10 mouse cellular contexts compared by ENCODE assay signal in genomic region chr1:93223972-93224371, GRCm38 (mm10). TPM values are rescaled to one million over a fixed set of nuclear protein-coding genes. Genes with fewer than 3 reads are reported as not detected.
DNase-seq lines count a peak whose midpoint lies in the region; ATAC-seq and TF ChIP-seq lines count a peak whose summit lies in the region.
"Had no signal": no experiment of that assay in that cellular context is flagged by ENCODE, and none has a peak within 500 bp of the region (broad histone marks: within the 10 kb centered on the region; RNA-seq: fewer than 3 reads in every experiment).

No protein-coding gene starts in this region.

- ATAC-seq in hematopoietic stem cell, adult 5-6 weeks (replicated peaks in 1 of 2; ENCODE audit: insufficient read depth in 1 of 2, low FRiP score in 2 of 2, low TSS enrichment in 1 of 2, low read depth in 1 of 2, poor library complexity in 2 of 2, severe bottlenecking in 2 of 2): peak; percentile 72 to 80
- peak; percentile 35; the same call in 1 of the 2 replicates for ATAC-seq in lung, embryonic 14.5 days (ENCODE audit: insufficient read depth)
- ATAC-seq in stomach, embryonic 14.5 days (ENCODE audit: insufficient number of reproducible peaks, insufficient read depth, low FRiP score, low read depth): peak; percentile 48

- no peak overlapping the region for H3K4me2 ChIP-seq in lung, embryonic 14.5 days
- no peak overlapping the region for H3K4me2 ChIP-seq in stomach, embryonic 14.5 days (replicated peaks; ENCODE audit: low read depth, low read length)
- H3K4me2 ChIP-seq: stomach, embryonic 15.5 days had no signal

- H3K9ac ChIP-seq in lung, embryonic 14.5 days: no peak overlapping the region
- no peak overlapping the region for H3K9ac ChIP-seq in stomach, embryonic 14.5 days (replicated peaks; ENCODE audit: low read depth, low read length)
- H3K9ac ChIP-seq: stomach, embryonic 15.5 days had no signal

- no peaks in the 10 kb centered on the region for H3K27me3 ChIP-seq in lung, embryonic 14.5 days (ENCODE audit: insufficient read depth, low read length)
- H3K27me3 ChIP-seq in stomach, embryonic 14.5 days (ENCODE audit: control insufficient read depth, insufficient read depth, low read length): no peaks in the 10 kb centered on the region

- no peaks in the 10 kb centered on the region for H3K9me3 ChIP-seq in lung, embryonic 14.5 days (ENCODE audit: low read depth, low read length)
- H3K9me3 ChIP-seq in stomach, embryonic 14.5 days (ENCODE audit: control insufficient read depth, low read depth, low read length): no peaks in the 10 kb centered on the region
- H3K9me3 ChIP-seq: stomach, embryonic 15.5 days had no signal

- H3K36me3 ChIP-seq in lung, embryonic 14.5 days (ENCODE audit: insufficient read depth): no peaks in the 10 kb centered on the region
- no peaks in the 10 kb centered on the region for H3K36me3 ChIP-seq in stomach, embryonic 14.5 days (ENCODE audit: control insufficient read depth, insufficient read depth, low read length)
- H3K36me3 ChIP-seq: stomach, embryonic 15.5 days had no signal

- H3K27ac ChIP-seq in lung, embryonic 14.5 days (ENCODE audit: low read depth): no peak overlapping the region
- H3K27ac ChIP-seq in stomach, embryonic 14.5 days (ENCODE audit: low read length): no peak overlapping the region
- H3K27ac ChIP-seq: stomach, embryonic 15.5 days had no signal

- no peak overlapping the region for H3K4me3 ChIP-seq in lung, embryonic 14.5 days (ENCODE audit: low read depth, low read length)
- no peak overlapping the region for H3K4me3 ChIP-seq in stomach, embryonic 14.5 days (ENCODE audit: low read depth, low read length)
- H3K4me3 ChIP-seq: stomach, embryonic 15.5 days had no signal

- TF ChIP-seq CTCF in lung, embryonic 14.5 days (IDR thresholded peaks at IDR 0.05; ENCODE audit: low read depth): peak; percentile 81

- WGBS in lung, embryonic 14.5 days: 18% methylated on average over 18 of the region's 18 CpGs
- 17% methylated on average over 18 of the region's 18 CpGs for WGBS in stomach, embryonic 14.5 days

- H3K4me1 ChIP-seq in lung, embryonic 14.5 days (ENCODE audit: insufficient read depth): peaks cover 4% of the 10 kb centered on the region; the same call in 1 of the 2 replicates
- H3K4me1 ChIP-seq in stomach, embryonic 14.5 days (ENCODE audit: control insufficient read depth, insufficient read depth, low read length): 0 out of 2 replicates have a peak, but pooled peaks cover 7% of the 10 kb centered on the region

- DNase-seq in cerebellum, postnatal 14 days: peak; percentile 47 to 75
- no peak for DNase-seq in cerebellum, adult 11-12 months
- DNase-seq in ovary, postnatal 36 days (ENCODE audit: low spot score): peak; percentile 56
- no peak for DNase-seq in ovary, postnatal 10 days (ENCODE audit: low spot score)
- peak; percentile 69 for DNase-seq in lung, embryonic 14.5 days
- DNase-seq in right cerebral cortex, adult 2 months (ENCODE audit: low spot score in 2 of 2): no peak

RNA-seq across cellular contexts. Expression of gene Sned1, which starts 11.7 kb away (rescaled TPM):
- 0.25 and 0.63 TPM in 2 replicates for total RNA-seq in hematopoietic stem cell, adult 5-6 weeks (2017)
- polyA plus RNA-seq in lung, embryonic 14.5 days (2014; fragmentation: Nextera tagmentation; extraction: Ambion mirVana): 27.8 and 30.1 TPM in 2 replicates
- 4.8 and 8.6 TPM in 2 replicates for polyA plus RNA-seq in stomach, embryonic 14.5 days (2014; fragmentation: Nextera tagmentation; extraction: Ambion mirVana)

RNA-seq across cellular contexts. Expression of gene Crocc2, which starts 55.4 kb away (rescaled TPM):
- 0.10 TPM in 1 of 2 replicates, not detected in the other for total RNA-seq in hematopoietic stem cell, adult 5-6 weeks (2017)
- 2.8 and 3.7 TPM in 2 replicates for polyA plus RNA-seq in lung, embryonic 14.5 days (2014; fragmentation: Nextera tagmentation; extraction: Ambion mirVana)
- polyA plus RNA-seq in stomach, embryonic 14.5 days (2014; fragmentation: Nextera tagmentation; extraction: Ambion mirVana): 0.10 and 0.23 TPM in 2 replicates
- total RNA-seq: heart, postnatal 36 days had no signal

Comparison
In these comparisons a context has a peak if more than half of its experiments do, and no peak if none do; other contexts are left out.
1. DNase-seq: peak in cerebellum, postnatal 14 days (2 of 2), ovary, postnatal 36 days (single experiment) and lung, embryonic 14.5 days (single experiment); none in cerebellum, adult 11-12 months (single experiment), ovary, postnatal 10 days (single experiment) and right cerebral cortex, adult 2 months (0 of 2).
2. Peak in every context shown above with its lines, with median percentiles within 50 percentile points of each other: ATAC-seq.